Mouse (Mus musculus): Measurements from ENCODE around the gene Otof.
A peak's percentile ranks its signal among the peaks of the same experiment; 100 is the strongest.

Gene Otof

GRCm38 (mm10) chr5:30461821-30462220 is at the start of gene Otof:
Otof (minus strand) TSS chr5:30461932.
- no peak for DNase-seq (ENCODE audit: low read depth, low spot score)

DNA sequence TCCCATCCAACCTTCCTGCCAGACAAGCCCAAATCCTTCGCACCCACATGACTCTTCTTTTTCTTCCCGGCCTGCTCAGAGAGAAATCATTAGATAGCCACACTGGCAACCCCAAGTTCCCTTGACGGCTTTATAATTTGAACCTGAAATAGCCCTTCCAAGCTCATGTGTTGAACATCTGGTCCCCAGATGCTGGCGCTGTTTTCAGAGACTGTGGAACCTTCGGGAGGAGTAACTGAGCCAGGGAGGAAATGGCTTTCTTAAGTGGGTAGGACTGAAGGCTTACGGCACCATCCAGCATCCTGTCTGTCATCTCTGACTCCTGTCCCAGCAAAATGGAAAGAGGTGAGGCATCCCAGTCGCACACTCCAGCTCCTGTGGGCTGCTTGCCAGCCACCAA is 35.6 kb upstream of the Otof start:
- DNase-seq (ENCODE audit: low read depth, low spot score), result peak; percentile 91

GRCm38 (mm10) chr5:30496821-30497220 is 35.1 kb upstream of the Otof start:
- no peak for DNase-seq (ENCODE audit: low read depth, low spot score)

DNA sequence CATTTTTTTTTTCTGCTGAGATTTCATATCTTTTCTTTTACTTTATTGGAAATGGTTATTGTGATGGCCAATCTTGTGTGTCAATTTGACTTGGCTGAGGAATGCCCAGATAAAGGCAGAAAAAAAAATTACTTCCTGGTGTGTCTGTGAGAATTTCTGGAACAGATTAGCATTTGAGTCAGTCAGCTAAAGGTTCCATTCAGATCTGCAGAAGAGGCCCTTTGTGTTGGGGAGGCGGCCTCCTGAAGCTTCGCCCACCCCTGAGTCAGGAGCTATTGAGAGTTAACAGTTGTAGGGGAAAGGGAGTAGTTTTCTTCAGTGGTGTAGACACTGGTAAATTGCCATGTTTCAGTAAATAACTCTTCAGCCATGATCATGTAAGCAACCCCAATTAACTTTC is 33.6 kb upstream of the Otof start:
- DNase-seq (ENCODE audit: low read depth, low spot score), result no peak

- DNase-seq (ENCODE audit: low read depth, low spot score), result no peak
Observed at GRCm38 (mm10) chr5:30494606-30495005, 32.9 kb upstream of the Otof start.

GRCm38 (mm10) chr5:30493723-30494122 is 32.0 kb upstream of the Otof start:
- no peak for DNase-seq (ENCODE audit: low read depth, low spot score)

- no peak for DNase-seq (ENCODE audit: low read depth, low spot score)
Observed at GRCm38 (mm10) chr5:30490845-30491244, 29.1 kb upstream of the Otof start.

DNA sequence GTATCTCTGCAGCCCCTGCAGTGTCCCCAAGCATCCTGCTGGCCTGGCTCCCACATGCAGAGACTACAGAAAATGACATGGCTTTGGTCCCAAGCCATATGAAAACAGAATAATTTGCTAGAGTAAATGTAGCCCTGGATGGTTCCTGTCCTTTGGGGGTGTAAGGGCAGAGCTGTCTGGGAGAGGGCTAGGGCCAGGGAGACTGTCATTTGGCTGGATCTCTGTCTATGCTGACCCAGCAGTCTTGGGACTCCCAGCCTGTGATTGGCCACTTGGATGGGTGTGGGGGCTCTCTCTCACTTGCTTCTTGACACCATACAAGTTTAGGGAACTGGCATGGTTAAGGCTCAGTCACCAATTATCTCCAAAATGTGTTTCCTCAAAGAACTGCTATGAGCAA is 28.5 kb upstream of the Otof start:
- DNase-seq (ENCODE audit: low read depth, low spot score), result no peak

DNA sequence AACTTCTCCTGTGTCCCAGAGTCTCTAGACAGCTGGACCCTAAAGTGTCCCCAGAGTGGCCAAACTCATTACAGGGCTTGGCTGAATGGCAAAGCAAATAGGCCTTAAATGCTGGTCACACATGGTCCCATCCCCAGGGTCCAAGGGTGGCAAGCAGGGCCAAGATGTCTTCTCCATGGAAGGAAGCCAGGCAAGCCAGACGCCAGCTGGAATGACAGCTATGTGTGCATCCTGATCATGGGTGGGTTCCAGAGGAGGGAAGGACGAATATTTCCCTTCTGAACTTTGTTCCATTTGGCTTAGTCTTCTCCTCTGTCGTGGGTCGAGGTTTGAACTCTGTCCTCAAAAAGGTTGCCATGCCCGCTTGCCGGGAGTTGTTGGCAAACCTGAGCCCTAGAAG is 23.4 kb upstream of the Otof start:
- DNase-seq (ENCODE audit: low read depth, low spot score), result no peak

DNA sequence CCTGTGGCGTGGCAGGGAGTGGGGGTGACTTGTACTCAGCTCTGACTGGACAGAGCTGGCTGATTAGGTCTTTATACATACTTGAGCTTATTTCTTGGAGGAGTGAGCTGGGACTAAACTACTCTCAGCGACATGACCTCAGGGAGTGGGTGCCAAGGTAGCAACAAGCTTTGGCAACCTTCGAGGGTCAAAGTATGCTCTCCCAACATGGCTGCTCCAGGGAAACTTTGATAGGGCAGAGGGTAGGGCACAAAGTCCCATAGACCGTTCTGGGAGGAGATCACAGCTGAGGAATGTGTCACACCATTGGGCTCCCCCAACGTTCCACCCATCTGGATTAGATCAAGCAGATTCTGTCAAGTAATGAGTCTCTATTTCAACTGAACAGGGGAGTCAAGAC is 22.9 kb upstream of the Otof start:
- DNase-seq (ENCODE audit: low read depth, low spot score), result no peak

DNA sequence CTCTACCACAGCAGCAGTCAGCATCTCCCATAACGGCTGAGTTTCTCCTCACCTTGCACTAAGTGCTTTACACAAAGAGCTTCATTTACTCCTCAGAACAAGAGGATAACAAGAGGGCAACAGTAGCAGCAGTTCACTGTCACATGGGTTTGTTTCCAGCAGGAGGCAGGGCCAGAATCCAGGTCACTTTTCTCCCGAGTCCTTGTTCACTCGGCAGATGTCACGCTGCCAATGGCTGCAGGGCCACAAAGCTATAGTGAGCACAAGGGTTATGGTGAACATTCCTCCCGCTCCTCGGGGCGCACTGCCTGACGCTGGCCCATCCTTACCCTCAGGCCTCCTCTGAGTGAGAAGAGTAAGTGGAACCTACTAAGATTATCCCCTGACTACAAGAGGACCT is 21.8 kb upstream of the Otof start:
- no peak for DNase-seq (ENCODE audit: low read depth, low spot score)

DNA sequence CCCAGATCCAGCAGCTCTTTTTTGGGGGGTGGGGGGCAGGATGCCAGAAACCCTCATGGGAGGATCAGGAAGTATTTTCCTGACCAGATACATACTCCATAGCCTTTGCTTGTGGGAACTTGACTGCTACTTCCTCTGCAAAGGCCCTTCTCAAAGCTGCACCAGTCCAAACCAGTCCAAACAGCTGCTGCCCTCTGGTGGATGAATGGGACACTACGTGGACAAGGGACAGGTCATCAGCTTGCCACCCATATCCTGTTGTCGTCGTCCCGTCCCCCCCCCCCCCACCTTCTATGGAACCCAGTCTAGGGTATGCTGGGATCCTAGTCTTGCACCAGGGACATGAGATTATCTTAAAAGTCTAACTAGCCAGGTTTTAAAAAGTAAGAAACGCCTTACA is 20.6 kb upstream of the Otof start:
- DNase-seq (ENCODE audit: low read depth, low spot score), result peak; percentile 67

DNA sequence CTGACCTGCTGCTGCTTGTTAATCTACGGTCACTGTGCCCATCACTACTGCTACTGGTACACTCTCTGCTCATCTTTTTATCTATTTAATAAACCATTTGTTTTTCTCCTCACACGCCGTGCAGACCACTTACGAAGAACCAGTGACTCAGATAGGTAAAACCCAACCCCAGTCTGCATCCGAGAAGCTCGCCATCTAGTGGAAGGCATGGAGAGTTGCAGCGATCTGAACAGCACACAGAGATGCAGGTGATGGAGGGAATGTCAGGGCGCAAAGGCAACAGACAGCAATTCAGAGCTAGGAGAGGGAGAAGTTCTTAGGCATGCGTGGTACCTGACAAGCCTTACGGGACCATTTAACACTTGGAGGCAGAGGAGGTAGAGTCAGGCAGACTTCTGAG is 14.8 kb upstream of the Otof start:
- peak; percentile 46 for DNase-seq (ENCODE audit: low read depth, low spot score)

GRCm38 (mm10) chr5:30472148-30472547 is 10.4 kb upstream of the Otof start:
- no peak for DNase-seq (ENCODE audit: low read depth, low spot score)

DNA sequence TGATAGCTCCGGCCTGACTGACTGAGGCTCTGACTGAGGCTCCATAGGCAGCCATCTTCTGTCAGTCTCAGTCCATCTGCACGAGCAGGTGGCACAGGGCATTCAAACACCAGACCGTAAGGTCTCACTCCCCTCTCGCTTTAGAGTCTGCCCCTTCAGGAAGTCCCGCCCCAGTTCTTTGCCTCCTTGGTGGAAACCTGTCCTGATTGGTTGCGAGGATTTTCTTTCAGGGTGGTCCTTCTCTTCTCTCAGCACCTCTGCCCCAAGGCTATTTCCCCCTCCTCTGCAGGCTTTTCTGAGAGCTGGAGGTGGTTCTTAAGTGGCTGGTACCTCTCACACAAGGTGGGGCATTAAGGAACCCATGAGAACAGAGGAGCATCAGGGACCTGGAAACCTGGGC is 8.7 kb upstream of the Otof start:
- no peak for DNase-seq (ENCODE audit: low read depth, low spot score)

GRCm38 (mm10) chr5:30466315-30466714 is 4.6 kb upstream of the Otof start:
- no peak for DNase-seq (ENCODE audit: low read depth, low spot score)

DNA sequence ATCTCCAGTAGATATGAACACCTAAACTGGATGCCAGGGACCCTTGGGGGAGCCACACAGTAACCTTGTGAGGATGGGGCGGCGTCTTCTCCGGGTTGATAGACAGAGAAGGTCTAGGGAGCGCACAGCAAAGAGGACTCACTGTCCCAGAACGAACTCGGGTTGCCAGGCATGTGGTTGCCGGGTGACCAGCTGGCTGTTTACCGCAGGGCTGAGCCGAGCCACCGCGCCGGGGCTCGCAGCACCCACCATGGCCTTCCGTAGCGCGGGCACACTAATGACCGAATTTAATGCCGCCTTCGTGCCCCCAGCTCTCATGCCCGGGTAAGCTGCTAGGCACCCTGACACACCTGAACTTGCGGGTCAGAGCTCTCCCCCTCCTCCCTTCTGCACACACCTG is 4.1 kb upstream of the Otof start, which contains the start of gene 1700001C02Rik:
TSS of gene 1700001C02Rik (plus strand) at position 187 of the 400 bp plus-strand sequence.
- no peak for DNase-seq (ENCODE audit: low read depth, low spot score)

GRCm38 (mm10) chr5:30460155-30460554 is 1.6 kb downstream of the Otof start:
- DNase-seq (ENCODE audit: low read depth, low spot score), result no peak

GRCm38 (mm10) chr5:30456056-30456455 is 5.7 kb downstream of the Otof start:
- DNase-seq (ENCODE audit: low read depth, low spot score), result no peak

DNA sequence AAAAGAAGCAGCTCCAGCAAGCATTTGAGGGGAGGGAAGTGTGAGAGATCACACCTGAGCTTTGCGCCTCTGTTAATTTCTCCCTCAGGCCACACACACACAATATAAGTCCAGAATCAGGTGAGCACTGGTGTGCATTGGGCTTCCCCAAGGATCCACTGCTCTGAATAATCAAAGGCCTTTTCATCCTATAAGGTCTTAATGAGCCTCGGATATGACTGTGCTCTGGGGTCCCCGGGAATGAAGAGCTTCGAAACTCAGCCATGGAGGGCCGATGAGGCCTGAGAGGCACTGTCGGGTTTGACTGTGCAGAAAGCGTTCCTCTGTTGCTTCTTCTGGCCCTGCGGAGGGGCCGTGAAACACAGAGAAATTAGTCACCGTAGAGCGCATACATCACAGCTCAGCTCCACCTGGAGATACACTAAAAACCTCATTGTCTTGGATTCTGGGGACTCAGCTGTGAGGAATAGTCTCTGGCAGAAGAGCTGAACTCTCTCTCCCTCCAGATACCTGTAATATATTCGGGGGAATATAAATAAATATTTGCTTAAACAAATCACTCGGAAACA is 17.3 kb downstream of the Otof start:
- no peak for DNase-seq (ENCODE audit: low read depth, low spot score)

DNA sequence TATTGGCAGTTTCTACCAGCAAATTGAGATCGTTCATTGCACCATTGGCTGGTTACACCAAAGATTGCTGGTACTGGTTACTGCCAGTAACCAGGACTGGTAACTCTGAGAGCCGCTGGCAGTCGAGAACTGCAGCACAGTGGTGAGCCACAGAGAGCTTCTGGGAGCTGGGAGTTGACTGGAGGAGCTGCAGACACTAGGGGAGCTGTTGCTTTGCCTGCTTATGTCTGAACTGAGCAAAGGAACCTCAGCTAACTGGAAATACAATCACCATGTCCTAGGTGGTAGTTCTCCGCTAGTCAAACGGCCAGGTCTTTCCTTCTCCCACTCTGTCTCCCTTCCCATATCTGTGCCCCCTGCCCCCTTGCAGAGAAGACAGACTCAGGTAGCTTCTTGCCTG is 19.5 kb downstream of the Otof start:
- no peak for DNase-seq (ENCODE audit: low read depth, low spot score)

DNA sequence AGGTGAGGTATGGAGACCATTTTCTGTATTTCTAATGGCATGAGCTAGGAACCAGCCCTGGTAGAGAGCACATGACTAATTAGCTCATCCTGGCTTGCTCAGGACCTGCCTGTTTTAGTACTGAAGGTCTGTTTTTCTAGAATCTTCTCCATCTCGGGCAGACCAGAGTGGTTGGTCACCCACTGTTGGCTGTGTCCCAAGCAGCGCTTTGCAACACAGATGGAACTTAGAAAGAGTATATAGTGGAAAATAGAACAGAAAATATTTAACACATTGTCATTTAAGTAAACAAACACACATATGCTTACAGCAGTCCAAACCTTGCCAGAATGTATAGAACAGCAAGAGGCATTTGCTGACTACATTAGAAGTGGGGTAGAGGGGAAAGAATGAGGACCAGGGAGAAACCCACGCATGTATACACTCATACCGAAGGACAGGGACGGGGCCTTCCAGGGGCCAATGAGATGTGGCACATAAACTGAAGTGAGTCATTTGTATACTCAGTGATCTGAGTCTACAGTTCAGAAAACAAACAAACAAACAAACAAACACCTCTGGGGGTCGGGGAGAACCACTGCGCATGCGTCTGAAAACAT is 21.3 kb downstream of the Otof start:
- no peak for DNase-seq (ENCODE audit: low read depth, low spot score)

DNA sequence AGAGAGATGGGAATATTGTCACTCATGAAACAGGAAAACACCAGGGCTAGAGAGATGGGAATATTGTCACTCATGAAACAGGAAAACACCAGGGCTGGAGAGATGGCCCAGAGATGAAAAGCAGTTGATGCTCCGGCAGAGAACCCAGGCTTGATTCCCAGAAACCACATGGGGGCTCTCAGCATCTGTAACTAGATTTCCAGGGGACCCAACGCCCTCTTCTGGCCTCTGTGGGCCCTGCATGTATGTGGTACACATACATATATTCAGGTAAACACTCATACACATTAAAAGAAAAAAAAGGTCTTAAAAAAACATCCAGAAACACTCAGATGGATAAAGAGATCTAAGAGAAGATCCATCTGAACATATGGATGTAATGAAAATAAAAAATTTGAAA is 22.8 kb downstream of the Otof start:
- no peak for DNase-seq (ENCODE audit: low read depth, low spot score)

GRCm38 (mm10) chr5:30427406-30427805 is 34.3 kb downstream of the Otof start:
- no peak for DNase-seq (ENCODE audit: low read depth, low spot score)
